Mouse (Mus musculus) erythroblast, embryonic 14.5 days (primary cell): Measurements from ENCODE around the gene Cchcr1.

Experiments used
- GATA1 ChIP-seq: IDR thresholded peaks from 2 replicates; pipeline ENCODE4 v1.6.1; 2012; ENCODE audit warnings: low read length, inconsistent platforms, mixed read lengths
- TAL1 ChIP-seq: IDR thresholded peaks from 3 replicates; pipeline ENCODE4 v1.6.1; 2012; ENCODE audit warnings: low read length, inconsistent platforms, mixed read lengths

DNA sequence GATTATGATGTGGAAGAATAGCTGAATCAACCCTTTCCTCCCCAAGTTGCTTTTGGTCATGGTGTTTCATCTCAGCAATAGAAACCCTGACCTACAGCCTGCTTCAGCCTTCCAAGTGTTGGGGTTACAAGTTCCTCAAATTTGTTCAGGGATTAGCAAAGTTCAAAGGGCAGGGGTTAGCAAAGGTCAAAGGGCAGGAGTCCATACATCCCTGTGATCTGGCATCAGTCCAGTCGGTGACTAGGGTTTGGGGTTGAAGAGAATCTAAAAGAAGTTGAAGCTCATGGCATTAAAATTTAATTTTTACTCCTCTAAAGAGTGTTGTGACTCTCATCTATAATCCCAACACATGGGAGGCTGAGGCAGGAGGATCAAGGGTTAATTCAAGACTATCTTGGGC, 21.6 kb downstream of the Cchcr1 start:
- no peak for TF ChIP-seq TAL1
- TF ChIP-seq GATA1 = no peak
